Mouse (Mus musculus): ENCODE measurements at regions not wholly inside any gene's neighbourhood (a gene's known extent, or its start where the extent isn't known, plus 50 kb on each side); places are given as distances from the start of the nearest gene placed in this dataset.

- peak in 1 of 2 experiments; percentile 46 for DNase-seq (ENCODE audit: low spot score in 2 of 2)
Measured at GRCm38 (mm10) chr2:45197955-45198631, 80.9 kb upstream of the Zeb2 start.

DNA sequence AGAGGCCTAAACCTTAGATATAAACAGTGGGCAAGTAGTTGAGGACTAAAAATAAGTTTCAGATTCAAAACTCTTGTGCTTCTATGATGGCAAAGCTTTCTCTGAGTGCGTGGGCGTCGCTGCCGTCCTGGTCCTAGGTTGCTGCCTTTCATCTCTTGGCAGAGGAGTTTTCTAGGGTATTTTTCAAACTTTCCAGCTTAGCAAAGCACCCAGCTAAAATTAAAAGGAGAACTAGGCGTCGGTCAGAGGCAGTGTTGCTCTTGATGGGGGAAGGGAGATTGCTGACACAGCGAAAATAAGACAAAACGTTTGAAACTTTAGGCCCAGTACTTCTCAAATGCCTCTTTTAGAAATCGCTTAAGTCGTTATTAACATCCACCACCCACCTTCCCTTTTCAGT is 80.1 kb upstream of the Zeb2 start:
- peak in 1 of 2 experiments; percentile 33 for DNase-seq (ENCODE audit: low spot score in 2 of 2)

GRCm38 (mm10) chr2:45196511-45196910 is 79.3 kb upstream of the Zeb2 start:
- DNase-seq (ENCODE audit: low spot score in 2 of 2): no peak

DNA sequence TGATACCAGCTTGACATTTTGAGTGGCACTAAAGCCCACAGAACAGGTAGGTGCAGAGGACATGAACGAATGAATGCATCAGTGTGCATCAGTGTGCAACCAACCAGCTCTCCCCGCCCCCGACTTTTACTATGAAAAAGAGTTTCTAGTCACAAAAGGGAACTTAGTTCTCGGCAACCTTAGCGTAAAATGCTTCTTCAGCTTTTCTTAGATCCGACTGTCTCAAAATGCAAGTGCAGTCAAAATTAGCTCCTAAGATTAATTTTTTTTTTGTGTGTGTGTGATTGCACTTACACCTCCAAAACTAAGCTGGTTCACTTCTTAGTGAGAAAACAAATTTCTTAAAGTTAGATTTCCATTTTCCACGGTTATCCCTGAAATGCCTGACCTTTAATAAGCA is 77.1 kb upstream of the Zeb2 start:
- DNase-seq (ENCODE audit: low spot score in 2 of 2): no peak

- no peak for DNase-seq (ENCODE audit: low spot score in 2 of 2)
Measured at GRCm38 (mm10) chr2:45185621-45185999, 68.4 kb upstream of the Zeb2 start.

DNA sequence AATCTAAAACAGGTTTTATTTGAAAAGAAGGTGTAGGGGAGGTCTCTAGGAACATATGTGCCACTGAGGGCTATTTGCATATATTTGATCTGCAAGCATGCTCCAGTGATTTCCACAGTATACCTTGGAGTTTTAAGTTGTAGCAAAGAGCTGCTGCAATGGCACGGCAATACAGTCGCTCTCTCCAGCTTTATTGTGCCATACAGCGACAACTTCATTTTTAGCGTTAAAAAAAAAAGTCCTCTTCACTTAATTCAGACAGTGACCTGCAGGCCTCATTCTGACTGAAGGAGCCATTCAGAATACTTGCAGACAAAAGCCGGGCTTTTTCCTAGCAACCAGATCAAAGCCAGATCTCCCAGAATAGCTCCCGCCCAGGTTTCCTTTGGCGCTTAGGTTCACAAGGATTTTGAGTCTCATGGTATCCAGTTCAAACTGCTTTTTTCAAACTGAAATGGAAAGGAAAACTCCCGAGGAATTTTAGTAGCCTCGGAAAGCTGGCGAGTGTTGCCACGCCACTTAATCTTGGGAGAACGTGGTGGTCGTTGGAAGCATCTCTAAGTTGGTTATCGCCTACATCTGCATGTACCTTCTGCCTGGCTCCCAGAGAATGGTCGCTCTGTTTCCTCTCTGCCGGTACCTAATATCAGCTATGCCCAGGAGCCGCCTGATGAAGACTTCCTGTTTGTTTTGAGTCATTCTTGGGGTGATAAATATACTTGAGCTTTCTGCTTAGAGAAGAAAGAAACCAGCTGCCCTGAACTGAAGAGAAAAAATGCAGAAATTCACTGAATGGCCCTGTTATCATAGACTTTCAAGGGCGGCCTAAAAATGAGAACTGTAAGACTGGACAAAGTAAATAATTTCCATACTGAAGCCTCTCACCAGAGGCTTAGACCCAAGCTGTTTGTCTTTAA is 67.8 kb upstream of the Zeb2 start:
- no peak for DNase-seq (ENCODE audit: low spot score in 2 of 2)

DNA sequence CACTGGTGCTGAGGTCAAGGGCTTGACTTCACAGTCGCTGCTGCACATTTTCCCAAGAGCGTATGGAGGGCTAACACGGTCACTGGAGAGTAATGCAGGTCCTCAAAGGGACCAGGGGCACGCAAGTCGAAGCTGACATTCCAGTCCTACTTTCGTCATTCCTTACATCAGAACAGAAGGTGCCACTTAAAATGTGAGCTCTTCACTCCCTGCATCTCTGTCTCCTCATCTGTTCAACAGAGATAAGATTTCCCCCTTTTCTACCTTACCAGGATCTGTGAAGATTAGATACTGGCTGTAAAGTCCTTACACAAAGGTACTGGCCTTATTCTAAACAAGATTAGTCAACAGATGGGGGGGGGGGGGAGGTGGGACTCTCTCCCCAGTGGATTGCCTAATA is 67.0 kb upstream of the Zeb2 start:
- DNase-seq (ENCODE audit: low spot score in 2 of 2): no peak

DNA sequence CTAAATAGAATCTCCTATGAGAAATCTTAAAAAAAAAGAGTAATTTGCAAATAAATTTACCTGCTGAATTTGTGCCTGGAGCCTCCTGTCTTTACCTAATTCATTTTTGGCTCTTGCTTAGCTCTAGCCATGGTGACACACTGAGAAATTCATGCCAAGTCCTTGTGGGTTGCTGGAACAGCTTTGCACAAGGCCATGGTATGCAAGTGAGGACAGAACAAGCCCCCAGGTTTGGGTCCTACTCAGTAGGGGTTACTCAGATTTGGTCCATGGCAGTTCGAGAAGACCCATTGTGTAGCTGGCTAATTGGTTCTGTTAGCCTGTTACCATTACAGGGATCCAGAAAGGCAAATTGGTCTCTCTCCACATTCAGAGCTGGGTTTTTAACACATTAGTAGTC is 65.7 kb upstream of the Zeb2 start:
- DNase-seq (ENCODE audit: low spot score in 2 of 2): no peak

- DNase-seq (ENCODE audit: low spot score in 2 of 2): peak in 1 of 2 experiments; percentile 70
Measured at GRCm38 (mm10) chr2:45181552-45181951, 64.4 kb upstream of the Zeb2 start.

GRCm38 (mm10) chr2:45178849-45179453 is 61.8 kb upstream of the Zeb2 start:
- no peak for DNase-seq (ENCODE audit: low spot score in 2 of 2)

DNA sequence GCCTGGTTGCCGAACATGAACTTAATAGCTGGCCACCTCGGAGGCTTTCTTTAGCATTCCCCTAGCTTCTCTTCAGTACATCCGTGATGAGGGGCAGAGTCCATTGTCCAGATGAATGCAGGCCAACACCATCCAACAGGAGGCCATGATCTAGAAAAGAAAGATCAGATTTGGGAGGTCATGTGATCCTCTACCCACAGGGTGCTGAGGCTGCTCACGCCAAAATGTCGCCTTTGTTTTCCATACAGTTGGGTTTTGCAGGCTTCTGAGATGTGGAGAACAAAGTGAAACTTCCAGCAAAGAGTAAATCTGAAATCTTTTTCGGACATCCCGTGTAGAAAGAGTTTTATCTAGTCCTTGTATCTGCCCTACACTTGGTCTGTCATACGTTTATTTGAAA is 55.2 kb upstream of the Zeb2 start:
- DNase-seq (ENCODE audit: low spot score in 2 of 2): no peak

GRCm38 (mm10) chr2:45171520-45172173 is 54.5 kb upstream of the Zeb2 start:
- no peak for DNase-seq (ENCODE audit: low spot score in 2 of 2)

DNA sequence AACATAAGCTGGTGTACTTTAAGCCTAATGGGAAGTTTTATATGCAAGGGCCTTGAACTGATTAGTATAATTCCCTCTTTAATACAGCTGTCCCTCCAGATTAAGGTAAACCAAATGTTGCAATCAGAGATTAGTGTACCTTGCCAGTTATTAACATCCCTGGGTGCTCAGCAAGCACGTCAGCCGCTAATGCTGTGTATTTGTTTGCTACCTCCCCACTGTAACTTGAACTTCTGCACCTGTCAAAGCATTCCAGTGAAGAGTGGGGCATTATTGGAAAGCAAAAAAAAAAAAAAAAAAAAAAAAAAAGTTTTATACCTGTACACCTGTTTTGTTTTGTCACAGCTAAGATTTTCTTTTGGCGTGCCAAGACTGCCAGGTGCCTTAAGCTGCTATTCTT is 53.1 kb upstream of the Zeb2 start:
- DNase-seq (ENCODE audit: low spot score in 2 of 2): no peak

DNA sequence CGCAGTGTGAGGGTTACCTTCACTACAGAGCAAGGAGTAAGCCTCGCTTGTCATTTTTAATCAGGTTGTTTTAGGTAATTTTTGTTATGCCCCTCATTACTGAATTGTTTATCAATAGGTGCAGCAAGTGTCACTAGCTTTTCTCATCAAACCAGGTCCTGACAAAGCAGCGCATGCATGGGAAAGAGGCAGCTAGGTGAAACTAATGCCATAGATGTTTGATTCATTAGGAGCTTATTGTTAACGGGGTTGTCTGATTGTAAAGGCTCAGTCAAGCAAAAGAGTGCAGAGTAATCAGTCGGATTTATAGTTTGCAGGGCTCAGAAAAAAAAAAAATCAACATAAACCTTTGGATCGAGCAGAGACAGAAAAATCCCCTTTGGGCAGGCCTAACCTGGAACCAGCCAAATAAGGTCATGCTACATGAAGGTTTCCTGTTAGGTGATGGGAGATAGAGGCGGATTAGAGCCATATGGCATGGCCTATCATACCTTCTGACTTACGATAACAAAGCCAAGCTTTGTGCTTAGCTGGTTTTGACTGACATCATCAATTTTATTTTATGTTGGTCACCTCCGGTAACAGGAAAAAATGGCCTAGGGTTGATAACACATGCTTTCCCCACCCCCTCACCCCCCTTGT is 52.4 kb upstream of the Zeb2 start:
- DNase-seq (ENCODE audit: low spot score in 2 of 2): no peak

DNA sequence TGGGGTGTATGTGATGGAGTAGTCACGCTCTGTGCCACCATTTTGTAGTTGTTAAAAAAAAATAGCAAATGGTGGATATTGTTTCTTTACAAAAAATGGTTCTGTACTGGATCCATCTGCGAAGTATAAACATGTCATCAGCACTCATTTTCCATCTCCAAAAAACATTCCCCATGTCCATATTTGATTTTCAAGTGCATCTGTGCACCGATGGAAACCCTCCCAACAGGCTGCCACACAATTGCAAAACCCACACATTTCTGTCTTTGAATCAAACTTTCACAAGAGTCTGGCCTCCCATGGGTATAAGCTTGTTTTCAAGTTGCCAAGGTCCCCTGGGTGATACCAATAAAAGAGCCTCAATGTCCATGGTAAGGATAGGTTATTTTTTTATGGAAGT is 51.4 kb upstream of the Zeb2 start:
- peak in 1 of 2 experiments; percentile 88 for DNase-seq (ENCODE audit: low spot score in 2 of 2)

Data from layer of hippocampus, postnatal 14 days (tissue).